Mouse (Mus musculus) heart, postnatal 14 days (tissue): ENCODE measurements around the gene Mybph. TPM values are rescaled to one million over a fixed set of nuclear protein-coding genes. Genes with fewer than 3 reads are reported as not detected.

Source experiments
- DNase-seq, 2 experiments: peaks; one replicate each; pipeline ENCODE4 v3.0.0; 2021 to 2022
- intact Hi-C: fragments of 180-260 bp; cut with DNase I; formaldehyde crosslinking; loops from one replicate; pipeline ENCODE4 v1.15.1; 2025
- total RNA-seq, 2 experiments: library from RNA; stranded (reverse); gene quantifications; 2 replicates each; pipeline ENCODE4 v1.2.3; 2021

Mybph gene
- total RNA-seq, 2 experiments from 2014 or later, result not detected

- intact Hi-C loops, result no loop called here
These were observed 36.7 kb downstream of the Mybph start for GRCm38 (mm10) chr1:134229806-134230575.

DNA sequence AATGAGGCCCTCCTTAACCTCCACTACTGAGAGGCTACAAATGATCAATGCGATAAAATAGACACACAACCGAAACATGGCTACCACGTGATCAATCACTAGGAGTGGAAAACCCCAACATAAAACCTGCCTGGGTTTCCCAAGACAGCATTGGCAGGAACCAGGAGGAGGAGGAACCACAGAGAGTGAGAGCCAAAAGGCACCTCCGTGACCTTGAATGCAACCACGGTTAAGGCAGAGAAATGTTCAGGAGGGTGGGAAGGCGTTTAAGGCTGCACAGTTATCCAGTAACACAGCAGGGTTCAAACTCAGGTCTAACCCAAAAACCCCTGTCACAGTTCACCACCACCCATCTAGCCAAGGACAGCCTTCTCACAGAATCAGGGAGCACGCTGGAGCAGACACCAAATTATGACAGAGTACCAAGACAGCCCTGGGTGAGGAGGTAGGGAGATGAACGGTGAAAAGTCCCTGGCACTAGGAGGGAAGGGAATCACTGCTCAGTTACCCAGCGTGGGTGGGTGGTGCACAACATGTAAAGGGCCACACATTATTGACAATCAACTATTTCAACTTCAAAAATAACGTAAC lies 37.5 kb downstream of the Mybph start:
- intact Hi-C loops, result no loop called here
- DNase-seq, result no peak

More at GRCm38 (mm10) chr1:134229806-134230575, 36.7 kb downstream of the Mybph start:
- DNase-seq, result peak; percentile 35 to 41

GRCm38 (mm10) chr1:134231270-134231669 lies 38.0 kb downstream of the Mybph start:
- peak; percentile 58 to 69 for DNase-seq
- intact Hi-C loops, result no loop called here

- intact Hi-C loops, result no loop called here
These were observed 38.4 kb downstream of the Mybph start for GRCm38 (mm10) chr1:134231681-134232080.

DNA sequence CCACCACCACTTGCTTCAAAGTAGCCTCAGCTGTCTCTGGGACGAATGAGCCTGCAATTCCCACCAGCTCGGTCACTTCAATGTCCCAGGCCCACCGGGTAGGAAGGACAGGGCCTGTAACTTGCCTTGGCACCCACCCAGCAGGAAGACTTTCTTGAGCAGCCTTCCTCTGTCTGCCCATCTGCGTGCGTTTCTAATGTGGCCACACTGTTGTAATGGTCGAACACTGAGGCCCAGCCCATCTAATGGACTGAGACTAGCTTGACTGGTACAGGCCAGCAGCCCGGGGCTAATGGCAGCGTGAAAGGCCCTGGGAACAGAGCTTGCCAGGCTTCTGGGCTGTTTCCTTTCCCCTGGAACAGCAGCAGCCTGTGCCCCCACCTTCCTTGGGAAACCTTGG lies 39.1 kb downstream of the Mybph start:
- intact Hi-C loops, result no loop called here
- DNase-seq, result no peak

More at GRCm38 (mm10) chr1:134231681-134232080, 38.4 kb downstream of the Mybph start:
- DNase-seq, result no peak

- DNase-seq, result peak; percentile 49 to 64
- intact Hi-C loops, result no loop called here
These were observed 39.7 kb downstream of the Mybph start for GRCm38 (mm10) chr1:134232778-134233531.

DNA sequence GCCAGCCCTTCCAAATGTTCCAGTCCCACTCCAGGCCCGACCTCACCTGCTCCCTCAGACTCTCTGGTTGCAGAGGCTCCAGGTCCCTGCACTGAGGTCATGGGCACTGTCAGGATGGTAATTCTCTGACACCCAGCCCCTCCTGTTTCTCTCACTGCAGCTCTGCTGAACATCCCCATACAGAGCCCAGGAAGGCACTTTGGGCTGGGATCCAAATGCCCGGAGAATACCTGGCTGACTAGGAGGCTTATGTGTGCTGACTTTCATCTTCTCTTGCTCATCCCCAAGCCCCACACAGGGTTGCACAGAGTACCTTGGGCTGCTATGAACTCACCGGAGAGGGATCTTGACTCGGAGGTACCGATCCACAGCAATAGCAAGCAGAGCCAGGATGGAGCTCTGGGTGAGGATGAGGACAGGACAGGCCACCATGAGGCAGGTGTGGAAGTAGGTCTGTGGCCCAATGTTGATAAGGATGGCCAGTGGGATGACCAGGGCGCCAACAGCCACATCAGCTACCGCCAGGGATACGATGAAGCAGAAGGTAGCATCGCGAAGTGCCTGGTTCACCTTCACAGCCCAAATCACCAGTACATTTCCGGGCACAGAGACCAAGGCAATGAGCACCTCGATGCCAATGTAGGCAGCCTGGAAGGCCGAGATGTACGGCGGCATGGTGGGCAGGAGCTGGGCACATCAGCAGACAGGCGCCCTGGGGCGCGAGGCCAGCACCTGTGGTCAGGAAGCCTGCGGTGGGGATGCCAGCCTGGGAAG lies 40.6 kb downstream of the Mybph start:
- intact Hi-C loops, result no loop called here

DNA sequence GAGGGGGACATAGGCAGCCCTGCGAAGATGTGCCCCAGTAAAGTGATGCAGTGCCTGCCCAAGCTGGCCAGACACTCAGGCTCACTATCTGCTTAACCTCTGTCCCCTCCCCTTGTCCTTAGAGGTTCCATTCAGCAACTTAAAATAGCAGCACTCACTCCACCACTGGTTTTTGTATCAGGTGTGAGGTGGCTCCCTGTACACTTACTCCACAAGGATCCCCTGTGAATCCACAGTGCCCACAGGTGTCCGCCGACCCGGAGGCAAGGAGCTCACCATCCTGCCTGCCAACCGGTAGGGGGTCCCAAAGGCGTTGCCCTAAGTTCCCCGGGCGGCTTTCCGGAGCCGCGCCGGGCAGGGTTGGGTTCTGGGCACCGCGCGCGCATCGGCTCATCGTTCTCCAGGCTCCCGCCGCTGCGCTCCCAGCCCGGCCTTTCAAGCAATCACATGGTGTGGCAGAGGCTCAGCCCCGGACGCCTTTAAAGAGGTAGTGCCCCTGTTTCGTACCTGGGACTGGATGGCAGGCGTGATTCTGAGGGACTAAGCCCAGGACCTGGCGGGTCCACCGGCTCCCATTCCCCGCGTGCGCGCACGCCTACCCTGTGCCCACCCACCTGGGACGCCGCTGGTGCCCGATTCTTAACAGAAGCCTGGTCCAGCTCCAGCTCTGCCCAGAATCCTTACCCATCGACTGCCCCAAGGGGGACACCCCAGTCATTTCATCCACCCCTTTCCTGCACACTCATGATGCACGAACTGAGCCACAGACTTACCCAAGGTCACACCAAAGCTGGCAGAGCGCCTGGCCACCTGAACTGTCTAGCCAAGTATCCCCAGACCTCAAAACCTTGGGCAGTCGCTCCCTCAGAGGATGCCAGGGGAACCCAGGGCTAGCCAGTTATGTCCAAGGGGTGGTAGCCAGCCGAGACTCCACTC lies 41.5 kb downstream of the Mybph start:
- intact Hi-C loops, result no loop called here
- peak; percentile 67 to 68 for DNase-seq

More for the DNA sequence above, 40.6 kb downstream of the Mybph start:
- peak in 1 of 2 experiments; percentile 33 for DNase-seq

GRCm38 (mm10) chr1:134235391-134235921 lies 42.2 kb downstream of the Mybph start, which contains the start of gene Adora1:
Gene Adora1 (minus strand): TSS chr1:134235431.
- no peak for DNase-seq
- intact Hi-C loops, result no loop called here

DNA sequence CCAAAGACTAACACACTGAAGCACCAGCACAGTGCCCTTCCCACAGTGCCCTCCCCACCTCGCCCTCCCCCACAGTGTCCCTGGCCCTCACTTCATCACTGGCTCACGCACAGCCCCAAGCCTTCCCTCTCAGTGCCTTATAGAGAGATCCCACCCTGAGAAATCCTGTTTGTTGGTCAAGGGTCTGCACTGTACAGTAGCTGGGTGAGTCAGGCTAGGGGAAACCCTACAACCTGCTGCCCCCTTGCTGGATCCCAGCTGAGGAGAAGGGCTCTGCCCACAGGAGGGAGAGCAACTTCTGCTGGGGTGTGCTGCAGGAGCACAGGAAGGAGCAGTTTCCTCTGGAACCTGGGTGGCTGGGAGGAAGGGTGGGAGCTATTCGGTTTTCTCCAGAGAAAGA lies 42.9 kb downstream of the Mybph start:
- DNase-seq, result no peak
- intact Hi-C loops, result loop anchor here (2.0 kb wide), 1 partner anchor 37 kb away; no protein-coding TSS in a partner anchor

- intact Hi-C loops, result loop anchor here (2.0 kb wide), 1 partner anchor 39 kb away; no protein-coding TSS in a partner anchor
- no peak for DNase-seq
These were observed 44.2 kb downstream of the Mybph start for GRCm38 (mm10) chr1:134237438-134237837.

- no peak for DNase-seq
- intact Hi-C loops, result loop anchor here (5.0 kb wide), 1 partner anchor 188 kb away; no protein-coding TSS in a partner anchor
These were observed 47.5 kb downstream of the Mybph start for GRCm38 (mm10) chr1:134240701-134241100.

GRCm38 (mm10) chr1:134241298-134241697 lies 48.0 kb downstream of the Mybph start:
- intact Hi-C loops, result loop anchor here (5.0 kb wide), 1 partner anchor 189 kb away; no protein-coding TSS in a partner anchor
- DNase-seq, result no peak

GRCm38 (mm10) chr1:134242286-134242685 lies 49.0 kb downstream of the Mybph start:
- intact Hi-C loops, result loop anchor here (5.0 kb wide), 1 partner anchor 190 kb away; no protein-coding TSS in a partner anchor
- DNase-seq, result no peak

GRCm38 (mm10) chr1:134243505-134243904 lies 50.3 kb downstream of the Mybph start:
- intact Hi-C loops, result loop anchor here (5.0 kb wide), 1 partner anchor 191 kb away; no protein-coding TSS in a partner anchor
- DNase-seq, result no peak

DNA sequence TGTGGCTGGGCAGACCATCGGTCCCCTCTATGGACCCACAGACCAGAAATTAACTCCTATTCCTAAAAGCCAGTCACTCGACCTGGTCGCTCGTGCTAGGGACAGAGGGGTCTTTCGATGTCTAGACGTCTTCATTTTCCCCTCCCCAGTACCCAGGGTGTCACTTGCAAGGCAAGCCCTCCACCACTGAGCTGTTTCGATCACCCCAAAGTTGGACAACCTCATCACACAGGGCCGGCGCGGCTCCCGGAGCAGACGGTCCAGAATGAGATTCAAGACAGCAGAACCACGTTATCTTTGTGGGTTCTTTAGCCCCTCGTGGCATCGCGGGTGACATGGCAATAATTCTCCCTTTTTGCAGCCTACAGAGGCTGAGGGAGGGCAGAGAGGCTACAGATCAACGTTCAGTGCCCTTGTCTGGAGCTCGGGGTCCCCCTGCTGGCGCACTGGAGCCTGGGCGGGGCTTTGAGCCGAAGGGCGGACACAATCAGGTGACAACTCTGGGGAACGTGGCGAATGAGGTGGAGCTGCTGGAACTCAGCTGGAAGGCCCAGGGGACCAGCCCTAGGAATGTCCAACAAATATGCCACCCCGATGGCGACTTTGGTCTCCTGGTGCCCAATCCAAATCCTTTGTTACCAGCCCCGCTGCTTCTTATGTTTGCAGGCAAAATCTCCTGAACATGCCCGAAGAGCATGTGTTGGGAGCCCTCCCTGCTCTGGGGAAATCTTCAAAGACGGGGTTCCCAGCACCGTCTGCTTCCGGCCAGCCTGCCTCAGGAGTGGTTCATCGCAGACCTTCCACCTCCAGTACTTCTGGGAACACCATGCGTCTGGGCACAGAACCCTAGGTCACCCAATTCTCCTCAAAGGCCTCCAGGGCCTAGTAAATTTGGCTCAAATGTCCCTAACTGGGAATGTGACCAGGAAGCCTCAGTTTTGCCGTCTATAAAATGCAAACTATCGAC lies 51.0 kb downstream of the Mybph start:
- DNase-seq, result peak; percentile 91 to 97
- intact Hi-C loops, result loop anchor here (1.0 to 5.0 kb wide), 4 partner anchors 48 to 192 kb away; no protein-coding TSS in a partner anchor
